Mouse (Mus musculus) stomach, embryonic 15.5 days (tissue): ENCODE results near the gene Smyd3. TPM values are rescaled to one million over a fixed set of nuclear protein-coding genes. Genes with fewer than 3 reads are reported as not detected.

Experiments
- ATAC-seq: fragments of 200-750 bp; cut with Nextera tagmentation; 2 replicates; pipeline ENCODE4 v1.8.0; 2017; ENCODE audit warnings: low read depth, moderate number of reproducible peaks, moderate TSS enrichment; ENCODE audit not compliant: insufficient read depth, low FRiP score
- H3K27ac ChIP-seq: fragments of 300-500 bp; sonication (generic); 2 replicates; pipeline ENCODE4 v1.5.1; 2015; ENCODE audit warnings: mild to moderate bottlenecking, inconsistent platforms
- H3K27me3 ChIP-seq: fragments of 300-500 bp; sonication (generic); replicated peaks from 2 replicates; pipeline ENCODE4 v1.6.1; 2015; ENCODE audit warnings: inconsistent platforms
- H3K36me3 ChIP-seq: fragments of 300-500 bp; sonication (generic); 2 replicates; pipeline ENCODE4 v1.6.1; 2015; ENCODE audit warnings: inconsistent platforms
- H3K4me1 ChIP-seq: fragments of 300-500 bp; sonication (generic); 2 replicates; pipeline ENCODE4 v1.6.1; 2015; ENCODE audit warnings: inconsistent platforms
- H3K4me2 ChIP-seq: fragments of 300-500 bp; sonication (generic); 2 replicates; pipeline ENCODE4 v1.6.1; 2015; ENCODE audit warnings: mild to moderate bottlenecking, inconsistent platforms
- H3K4me3 ChIP-seq: fragments of 300-500 bp; sonication (generic); replicated peaks from 2 replicates; pipeline ENCODE4 v1.5.1; 2015; ENCODE audit warnings: inconsistent platforms
- H3K9ac ChIP-seq: fragments of 300-500 bp; sonication (generic); 2 replicates; pipeline ENCODE4 v1.6.1; 2015; ENCODE audit warnings: inconsistent platforms
- H3K9me3 ChIP-seq: fragments of 300-500 bp; sonication (generic); 2 replicates; pipeline ENCODE4 v1.6.1; 2016; ENCODE audit warnings: inconsistent platforms
- WGBS: fragments of 180-500 bp; shearing (Covaris S2); methylation state at CpG from one replicate; pipeline ENCODE4 v1.1.7; 2015; 5-methylcytosine and 5-hydroxymethylcytosine counted together
- polyA plus RNA-seq: library from polyadenylated mRNA; unstranded; fragments of >200 nt; fragmentation: Nextera tagmentation; extraction: Ambion mirVana; gene quantifications from 2 replicates; pipeline ENCODE4 v1.2.1, GENCODE M21; 2015

The Smyd3 gene
- polyA plus RNA-seq, 1 experiment from 2014 or later = 19.6 TPM

- H3K4me2 ChIP-seq = no peak overlapping the region
- ATAC-seq = no peak
- WGBS = 79% methylated on average over 4 of the region's 4 CpGs
- H3K4me3 ChIP-seq = no peak overlapping the region
- no peak overlapping the region for H3K9ac ChIP-seq
- no peaks in the 10 kb centered on the region for H3K36me3 ChIP-seq
- H3K9me3 ChIP-seq = no peaks in the 10 kb centered on the region
- H3K4me1 ChIP-seq = no peaks in the 10 kb centered on the region
- no peak overlapping the region for H3K27ac ChIP-seq
- no peaks in the 10 kb centered on the region for H3K27me3 ChIP-seq
Measured at GRCm38 (mm10) chr1:179408086-179408485, 109.8 kb downstream of the Smyd3 start.

DNA sequence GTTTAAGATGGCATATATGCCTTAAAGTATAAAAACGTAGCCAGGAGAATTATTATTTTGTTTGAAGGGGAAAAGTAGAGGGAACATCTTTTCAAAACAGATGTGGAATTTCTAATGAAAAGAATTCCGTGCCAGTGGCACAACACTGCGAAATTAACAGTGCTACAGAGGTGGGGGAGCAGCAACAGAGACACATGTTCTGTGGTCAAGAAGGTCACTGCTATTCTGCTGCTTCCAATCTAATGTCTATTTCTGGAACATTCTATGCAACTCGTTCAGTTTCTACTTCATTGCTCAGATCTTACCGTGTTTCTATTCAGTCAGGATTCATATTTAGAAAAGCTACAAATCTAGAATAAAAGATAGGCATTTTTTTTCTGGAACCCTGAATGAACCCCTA lies 117.0 kb downstream of the Smyd3 start:
- Histone ChIP-seq H3K4me3 (no peak overlapping the region), H3K4me2 (no peak overlapping the region), H3K27ac (no peak overlapping the region), H3K27me3 (no peaks in the 10 kb centered on the region), H3K9ac (no peak overlapping the region), H3K9me3 (no peaks in the 10 kb centered on the region), H3K36me3 (no peaks in the 10 kb centered on the region), H3K4me1 (no peaks in the 10 kb centered on the region)
- no peak for ATAC-seq
- WGBS = 82% methylated on average over 5 of the region's 5 CpGs

GRCm38 (mm10) chr1:179398639-179399038 lies 119.2 kb downstream of the Smyd3 start:
- Histone ChIP-seq H3K4me3 (no peak overlapping the region), H3K4me1 (no peaks in the 10 kb centered on the region), H3K36me3 (no peaks in the 10 kb centered on the region), H3K9ac (no peak overlapping the region), H3K27me3 (no peaks in the 10 kb centered on the region), H3K9me3 (no peaks in the 10 kb centered on the region), H3K27ac (no peak overlapping the region), H3K4me2 (no peak overlapping the region)
- 83% methylated on average over 4 of the region's 4 CpGs for WGBS
- ATAC-seq = no peak

GRCm38 (mm10) chr1:179386237-179386975 lies 131.4 kb downstream of the Smyd3 start:
- Histone ChIP-seq H3K36me3 (no peaks in the 10 kb centered on the region), H3K4me3 (no peak overlapping the region), H3K9ac (no peak overlapping the region), H3K4me1 (no peaks in the 10 kb centered on the region), H3K27me3 (no peaks in the 10 kb centered on the region), H3K4me2 (no peak overlapping the region), H3K27ac (no peak overlapping the region), H3K9me3 (no peaks in the 10 kb centered on the region)
- no peak; the same call in 1 of the 2 replicates for ATAC-seq
- 51% methylated on average over 15 of the region's 15 CpGs for WGBS

DNA sequence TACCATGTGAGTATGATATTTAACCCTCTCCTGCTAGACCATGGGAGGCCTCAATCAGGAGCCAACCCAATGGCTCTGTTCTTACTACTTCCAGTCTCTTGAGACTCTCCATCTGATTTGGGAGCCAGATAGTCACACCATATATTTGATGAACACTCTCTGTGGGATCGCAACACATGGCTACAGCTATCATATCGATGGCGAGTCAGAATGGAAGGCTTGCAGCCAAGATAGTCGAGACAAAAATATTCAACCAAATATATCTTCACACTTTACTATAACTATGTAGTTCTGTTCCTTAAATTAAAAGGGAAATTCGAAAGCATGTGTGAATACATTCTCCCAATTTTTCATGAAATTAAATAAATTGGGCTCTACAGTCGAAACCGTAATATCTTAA lies 132.2 kb downstream of the Smyd3 start:
- H3K27me3 ChIP-seq = no peaks in the 10 kb centered on the region
- no peak overlapping the region for H3K4me2 ChIP-seq
- no peak for ATAC-seq
- H3K4me1 ChIP-seq = no peaks in the 10 kb centered on the region
- 93% methylated on average over 7 of the region's 7 CpGs for WGBS
- no peaks in the 10 kb centered on the region for H3K36me3 ChIP-seq
- no peak overlapping the region for H3K27ac ChIP-seq
- H3K9ac ChIP-seq = no peak overlapping the region
- H3K9me3 ChIP-seq = no peaks in the 10 kb centered on the region
- no peak overlapping the region for H3K4me3 ChIP-seq

GRCm38 (mm10) chr1:179384296-179384695 lies 133.5 kb downstream of the Smyd3 start:
- ATAC-seq = no peak
- H3K9me3 ChIP-seq = no peaks in the 10 kb centered on the region
- 69% methylated on average over 2 of the region's 2 CpGs for WGBS

DNA sequence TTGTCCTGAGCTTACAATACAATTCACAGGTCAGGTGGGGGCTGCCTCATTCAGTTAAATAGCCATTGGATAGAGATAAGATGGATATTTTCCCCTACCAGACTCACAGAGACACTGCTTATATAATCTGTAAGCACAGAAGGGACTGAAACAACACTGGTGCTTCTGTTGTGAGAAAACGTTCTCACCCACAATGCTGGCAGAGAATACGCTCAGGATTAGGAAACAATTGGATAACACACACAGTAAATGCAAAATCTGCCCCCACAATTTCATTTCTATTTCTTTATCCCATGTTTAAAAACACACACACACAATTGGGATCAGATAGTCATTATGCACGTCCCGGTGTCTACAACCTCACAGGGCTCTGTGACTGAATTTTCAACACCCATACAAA lies 139.7 kb downstream of the Smyd3 start:
- Histone ChIP-seq H3K9me3 (no peaks in the 10 kb centered on the region), H3K9ac (no peak overlapping the region), H3K4me3 (no peak overlapping the region), H3K27ac (no peak overlapping the region), H3K4me1 (no peaks in the 10 kb centered on the region), H3K4me2 (no peak overlapping the region), H3K36me3 (no peaks in the 10 kb centered on the region), H3K27me3 (no peaks in the 10 kb centered on the region)
- WGBS = 82% methylated on average over 4 of the region's 4 CpGs
- no peak for ATAC-seq

More at GRCm38 (mm10) chr1:179384296-179384695, 133.5 kb downstream of the Smyd3 start:
- Histone ChIP-seq H3K36me3 (no peaks in the 10 kb centered on the region), H3K4me2 (no peak overlapping the region), H3K27ac (no peak overlapping the region), H3K9ac (no peak overlapping the region), H3K4me1 (no peaks in the 10 kb centered on the region), H3K4me3 (no peak overlapping the region), H3K27me3 (no peaks in the 10 kb centered on the region)

GRCm38 (mm10) chr1:179374987-179375386 lies 142.9 kb downstream of the Smyd3 start:
- WGBS = 74% methylated on average over 4 of the region's 4 CpGs
- Histone ChIP-seq H3K27me3 (no peaks in the 10 kb centered on the region), H3K4me1 (no peaks in the 10 kb centered on the region), H3K36me3 (no peaks in the 10 kb centered on the region), H3K4me3 (no peak overlapping the region), H3K9me3 (no peaks in the 10 kb centered on the region), H3K4me2 (no peak overlapping the region), H3K27ac (no peak overlapping the region), H3K9ac (no peak overlapping the region)
- no peak for ATAC-seq

GRCm38 (mm10) chr1:179373911-179374310 lies 143.9 kb downstream of the Smyd3 start:
- no peaks in the 10 kb centered on the region for H3K36me3 ChIP-seq
- H3K4me3 ChIP-seq = no peak overlapping the region
- 86% methylated on average over 11 of the region's 11 CpGs for WGBS
- H3K4me1 ChIP-seq = no peaks in the 10 kb centered on the region
- no peak for ATAC-seq
- no peak overlapping the region for H3K9ac ChIP-seq
- no peaks in the 10 kb centered on the region for H3K27me3 ChIP-seq
- H3K4me2 ChIP-seq = no peak overlapping the region
- H3K27ac ChIP-seq = no peak overlapping the region
- H3K9me3 ChIP-seq = no peaks in the 10 kb centered on the region

DNA sequence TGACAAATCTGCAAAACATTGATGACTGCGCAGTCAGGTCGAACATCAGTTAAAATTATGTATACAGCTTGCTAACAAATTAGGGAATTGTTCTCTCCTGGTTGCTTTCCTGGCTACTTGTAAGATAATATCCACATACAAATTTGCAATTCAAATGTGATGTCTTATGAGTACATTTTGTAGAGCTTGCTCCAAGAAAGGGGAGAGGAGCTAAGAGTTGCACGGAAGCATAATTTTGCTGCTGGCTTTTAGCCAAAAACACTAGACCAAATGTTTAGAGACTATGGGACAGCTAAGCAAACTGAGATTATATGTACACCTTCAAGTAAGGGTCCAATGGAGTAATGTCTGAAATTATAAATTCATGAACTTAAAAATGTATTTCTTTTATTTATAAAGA lies 146.7 kb downstream of the Smyd3 start:
- Histone ChIP-seq H3K27me3 (no peaks in the 10 kb centered on the region), H3K9ac (no peak overlapping the region), H3K27ac (no peak overlapping the region), H3K4me1 (no peaks in the 10 kb centered on the region), H3K9me3 (no peaks in the 10 kb centered on the region), H3K36me3 (no peaks in the 10 kb centered on the region), H3K4me3 (no peak overlapping the region), H3K4me2 (no peak overlapping the region)
- WGBS = 64% methylated on average over 3 of the region's 3 CpGs
- ATAC-seq = no peak

- no peak for ATAC-seq
- no peaks in the 10 kb centered on the region for H3K36me3 ChIP-seq
- H3K9me3 ChIP-seq = no peaks in the 10 kb centered on the region
- no peaks in the 10 kb centered on the region for H3K27me3 ChIP-seq
- H3K27ac ChIP-seq = no peak overlapping the region
- H3K9ac ChIP-seq = no peak overlapping the region
- no peaks in the 10 kb centered on the region for H3K4me1 ChIP-seq
- 92% methylated on average over 3 of the region's 3 CpGs for WGBS
- H3K4me2 ChIP-seq = no peak overlapping the region
- no peak overlapping the region for H3K4me3 ChIP-seq
Measured at GRCm38 (mm10) chr1:179368426-179369010, 149.3 kb downstream of the Smyd3 start.

DNA sequence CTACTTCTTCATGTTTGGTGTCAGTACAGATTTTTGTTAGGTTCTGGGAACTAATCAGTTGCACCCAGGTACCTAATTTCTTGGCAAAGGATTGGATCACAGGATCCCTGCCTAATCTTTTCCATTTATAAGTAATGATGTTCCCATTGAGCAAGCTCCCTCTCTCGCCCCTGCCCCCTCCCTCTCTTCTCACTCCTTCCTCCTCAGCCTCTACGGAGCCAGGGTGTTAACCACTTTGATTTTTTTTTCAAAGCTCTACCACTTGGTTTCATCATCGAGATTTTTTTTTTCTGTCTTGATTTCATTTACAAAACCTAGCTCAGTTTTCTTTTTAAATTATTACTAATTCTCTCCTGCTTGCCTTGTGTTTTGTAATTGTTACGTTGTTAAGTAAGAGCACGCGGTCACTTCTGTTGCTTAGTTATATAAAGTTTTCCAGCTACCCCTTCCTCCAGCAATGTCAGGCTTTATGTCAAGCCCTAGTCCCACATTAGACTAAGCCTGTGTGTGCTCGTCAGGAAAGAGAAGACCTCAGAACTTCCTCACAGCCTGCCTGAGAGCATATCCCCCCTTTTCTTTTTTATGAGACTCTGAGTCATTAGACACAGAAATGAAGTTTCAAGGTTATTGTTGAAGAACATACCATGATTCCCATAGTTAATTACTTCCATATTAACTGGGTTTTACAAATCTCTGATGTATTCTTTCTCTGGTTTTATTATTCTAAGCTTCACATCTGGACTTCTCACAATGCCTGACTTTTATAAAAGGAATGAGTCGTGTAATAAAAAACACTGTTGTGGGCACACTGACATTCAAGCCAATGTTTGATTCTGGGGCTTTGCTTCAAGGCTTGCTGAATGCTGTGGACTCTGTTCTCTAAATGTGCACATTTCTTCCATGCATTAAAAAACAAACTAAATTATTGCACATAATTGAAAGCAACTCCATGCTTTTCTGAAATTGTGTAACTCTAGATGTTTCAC lies 156.1 kb downstream of the Smyd3 start:
- Histone ChIP-seq H3K9me3 (no peaks in the 10 kb centered on the region), H3K27me3 (no peaks in the 10 kb centered on the region), H3K4me1 (no peaks in the 10 kb centered on the region), H3K27ac (no peak overlapping the region), H3K9ac (no peak overlapping the region), H3K4me2 (no peak overlapping the region), H3K4me3 (no peak overlapping the region), H3K36me3 (no peaks in the 10 kb centered on the region)
- 64% methylated on average over 8 of the region's 8 CpGs for WGBS
- no peak for ATAC-seq
